Mouse (Mus musculus) testis, adult 2 months (tissue): ENCODE data around the gene Dock8.
A peak's percentile ranks its signal among the peaks of the same experiment; 100 is the strongest.

Experiments
- CTCF ChIP-seq: fragments of 200-500 bp; IDR thresholded peaks from 2 replicates; pipeline ENCODE4 v1.5.1; 2012; ENCODE audit warnings: low read depth, mild to moderate bottlenecking, inconsistent platforms, low read length, moderate library complexity; ENCODE audit not compliant: control insufficient read depth, insufficient read depth, insufficient replicate concordance
- POLR2A ChIP-seq: fragments of 200-500 bp; IDR thresholded peaks from 2 replicates; pipeline ENCODE4 v1.6.1; 2012; ENCODE audit warnings: low read depth, mild to moderate bottlenecking, inconsistent platforms, low read length, moderate library complexity; ENCODE audit not compliant: control insufficient read depth

DNA sequence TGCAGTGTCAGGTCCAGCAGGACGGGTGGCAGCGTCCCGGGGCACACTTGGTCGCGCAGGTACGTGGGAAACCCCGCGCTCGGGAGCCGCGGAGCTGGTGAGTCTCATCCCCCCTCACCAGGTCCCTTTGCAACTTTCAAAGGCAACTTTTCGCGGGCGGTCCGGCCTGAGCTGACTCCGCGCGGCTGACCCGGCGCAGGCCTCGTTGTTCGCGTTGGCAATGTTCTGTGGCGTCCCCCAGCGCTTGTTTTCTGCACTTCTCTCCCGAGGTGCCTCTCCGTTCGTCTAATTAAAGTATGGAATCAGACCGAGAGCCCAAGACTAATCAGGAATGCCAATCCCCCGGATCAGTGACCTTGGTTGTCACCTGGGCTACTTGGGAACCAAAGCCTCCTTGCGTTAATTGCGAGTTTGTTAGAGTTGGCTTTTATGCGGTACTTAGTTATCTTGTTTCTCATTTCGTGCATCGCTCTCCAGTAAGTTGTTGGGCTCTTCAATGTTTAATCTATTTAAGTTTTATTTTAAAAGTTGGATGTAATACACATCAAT is 238.2 kb downstream of the Dock8 start:
- TF ChIP-seq CTCF (peak; percentile 8; the same call in 1 of the 2 replicates), POLR2A (no peak)
